8 mouse cellular contexts compared by ENCODE assay signal in the genomic region with DNA sequence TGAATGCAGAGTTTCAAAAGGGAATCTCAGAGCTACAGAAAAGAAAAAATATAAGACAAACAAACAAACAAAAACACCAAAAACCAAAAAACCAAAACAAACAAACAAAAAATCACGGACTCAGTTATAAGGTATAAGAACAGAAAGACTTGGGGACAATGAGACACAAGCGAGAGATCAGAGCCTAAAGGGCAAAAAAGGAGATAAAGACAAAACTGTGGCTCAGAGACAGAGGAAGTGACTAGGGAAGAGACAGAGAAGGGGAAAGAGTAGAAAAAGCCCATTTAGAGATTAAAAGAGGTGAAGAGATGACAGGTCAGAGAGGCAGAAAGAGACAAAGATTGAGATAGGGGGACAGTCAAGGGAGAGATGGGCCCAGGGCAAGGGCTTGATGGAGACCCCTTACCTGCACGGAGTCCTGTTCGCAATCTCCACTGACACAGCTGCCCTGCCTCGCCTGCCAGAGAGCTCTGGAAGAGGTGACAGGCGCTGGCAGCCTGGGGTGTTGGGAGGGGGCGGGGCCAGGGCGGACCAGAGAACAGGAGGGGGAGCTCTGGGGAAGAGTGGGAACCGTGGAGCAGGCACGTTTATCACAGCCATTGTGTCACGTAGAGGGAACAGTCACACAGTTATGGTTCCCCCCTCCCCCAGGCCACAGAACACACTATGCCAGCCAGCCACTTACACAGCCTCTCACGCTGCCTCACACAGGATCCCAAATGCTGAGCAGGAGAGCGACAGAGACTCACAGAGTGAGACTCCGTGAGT. TPM values are rescaled to one million over a fixed set of nuclear protein-coding genes. Genes with fewer than 3 reads are reported as not detected.
DNase-seq lines count a peak whose midpoint lies in the region; ATAC-seq and TF ChIP-seq lines count a peak whose summit lies in the region.

A gene (minus strand): TSS at position 472 of the 768 bp plus-strand sequence.

- no peaks in the 10 kb centered on the region for H3K27me3 ChIP-seq in heart, embryonic 16.5 days (ENCODE audit: control insufficient read depth, insufficient read depth, low read length)
- peaks cover 85% of the 10 kb centered on the region for H3K27me3 ChIP-seq in liver, embryonic 12.5 days (replicated peaks)

- no peak for TF ChIP-seq CTCF in layer of hippocampus, adult 2 months (conservative IDR thresholded peaks at IDR 0.05)

- H3K4me2 ChIP-seq in heart, embryonic 16.5 days (ENCODE audit: low read depth, low read length): peak within 1 kb of the TSS; percentile 62
- peak within 1 kb of the TSS; percentile 57 for H3K4me2 ChIP-seq in liver, embryonic 12.5 days

- DNase-seq in cerebellum, postnatal 10 days: peak; percentile 56 to 67
- DNase-seq in cerebellum, adult 8-10 months: no peak
- DNase-seq in Muller cell, postnatal 12 days (ENCODE audit: inconsistent ontology term): peak; percentile 55
- no peak for DNase-seq in thymus, postnatal 10 days (ENCODE audit: low spot score in 2 of 2)
- no peak for DNase-seq in cerebellum, adult 11 months
- DNase-seq in layer of hippocampus, adult 2 months (ENCODE audit: low spot score in 2 of 2): no peak

- peak within 1 kb of the TSS; percentile 95 for H3K27ac ChIP-seq in heart, embryonic 16.5 days (ENCODE audit: low read length)
- H3K27ac ChIP-seq in liver, embryonic 12.5 days: no peak within 1 kb of the TSS
- H3K27ac ChIP-seq in layer of hippocampus, adult 2 months: no peak within 1 kb of the TSS

- 7% methylated on average over 14 of the region's 14 CpGs for WGBS in heart, embryonic 16.5 days
- WGBS in liver, embryonic 12.5 days (ENCODE audit: insufficient replicate concordance): 8% methylated on average over 14 of the region's 14 CpGs

- peak within 1 kb of the TSS; percentile 75 for H3K9ac ChIP-seq in heart, embryonic 16.5 days (ENCODE audit: low read length)
- H3K9ac ChIP-seq in liver, embryonic 12.5 days: no peak within 1 kb of the TSS; the same call in none of the 2 replicates

- 0 out of 2 replicates have a peak, but pooled peaks cover 5% of the 10 kb centered on the region for H3K9me3 ChIP-seq in heart, embryonic 16.5 days (replicated peaks; ENCODE audit: control insufficient read depth, low read length)
- H3K9me3 ChIP-seq in liver, embryonic 12.5 days (replicated peaks): no peaks in the 10 kb centered on the region

- H3K36me3 ChIP-seq in heart, embryonic 16.5 days (ENCODE audit: control insufficient read depth, insufficient read depth): 0 out of 2 replicates have a peak, but pooled peaks cover 4% of the 10 kb centered on the region
- H3K36me3 ChIP-seq in liver, embryonic 12.5 days: no peaks in the 10 kb centered on the region

- peak within 1 kb of the TSS; percentile 50 for H3K4me3 ChIP-seq in heart, embryonic 16.5 days (ENCODE audit: low read length)
- no peak within 1 kb of the TSS for H3K4me3 ChIP-seq in liver, embryonic 12.5 days
- no peak within 1 kb of the TSS for H3K4me3 ChIP-seq in layer of hippocampus, adult 2 months

- peaks cover 43% of the 10 kb centered on the region for H3K4me1 ChIP-seq in heart, embryonic 16.5 days (ENCODE audit: control insufficient read depth, insufficient read depth, low read length)
- H3K4me1 ChIP-seq in liver, embryonic 12.5 days: peaks cover 32% of the 10 kb centered on the region

- ATAC-seq in heart, embryonic 16.5 days (replicated peaks; ENCODE audit: extremely low read depth, insufficient read depth, low FRiP score): peak; percentile 85
- no peak; the same call in 1 of the 2 replicates for ATAC-seq in liver, embryonic 12.5 days

RNA-seq across cellular contexts. Expression of the gene that starts here (rescaled TPM):
- 104 and 107 TPM in 2 replicates for polyA plus RNA-seq in heart, embryonic 16.5 days (2015; fragmentation: Nextera tagmentation; extraction: Ambion mirVana)
- 0.18 and 0.41 TPM in 2 replicates for polyA plus RNA-seq in liver, embryonic 12.5 days (2016; fragmentation: Nextera tagmentation; extraction: Ambion mirVana)
- 1 to 10 TPM in 1 of 2 experiments, under 1 TPM in 1; 0.87 to 1.2 TPM for total RNA-seq in layer of hippocampus, adult 2 months (2021)

Comparison
In these comparisons a context has a peak if more than half of its experiments do, and no peak if none do; other contexts are left out.
1. RNA of the gene that starts here (polyA plus RNA-seq): 104 to 107 TPM in heart, embryonic 16.5 days; 0.18 to 0.41 TPM in liver, embryonic 12.5 days; every median in the first group is over 10 times any median in the second.
2. DNase-seq: peak in cerebellum, postnatal 10 days (2 of 2) and Muller cell, postnatal 12 days (single experiment); none in cerebellum, adult 8-10 months (single experiment), thymus, postnatal 10 days (0 of 2), cerebellum, adult 11 months (single experiment) and layer of hippocampus, adult 2 months (0 of 2).